Mouse (Mus musculus) forebrain, postnatal 0 days (tissue): Measurements from ENCODE around the gene Idh1. TPM values are rescaled to one million over a fixed set of nuclear protein-coding genes. Genes with fewer than 3 reads are reported as not detected.

Source experiments
- ATAC-seq: fragments of 200-750 bp; cut with Nextera tagmentation; 2 replicates; pipeline ENCODE4 v1.8.0; 2017; ENCODE audit warnings: mild to moderate bottlenecking, moderate library complexity
- DNase-seq: peaks from one replicate; pipeline ENCODE4 v3.0.0-alpha.2; 2015
- H3K27ac ChIP-seq: fragments of 300-500 bp; sonication (generic); 2 replicates; pipeline ENCODE4 v1.5.1; 2014; ENCODE audit warnings: low read depth, mild to moderate bottlenecking, antibody characterized with exemption, low read length, moderate library complexity, mixed read lengths
- H3K27me3 ChIP-seq: fragments of 300-500 bp; sonication (generic); 2 replicates; pipeline ENCODE4 v1.6.1; 2014; ENCODE audit warnings: mild to moderate bottlenecking, low read length, mixed read lengths; ENCODE audit not compliant: insufficient read depth
- H3K36me3 ChIP-seq: fragments of 300-500 bp; sonication (generic); 2 replicates; pipeline ENCODE4 v1.6.1; 2014; ENCODE audit warnings: mild to moderate bottlenecking, moderate library complexity; ENCODE audit not compliant: insufficient read depth
- H3K4me1 ChIP-seq: fragments of 300-500 bp; sonication (generic); 2 replicates; pipeline ENCODE4 v1.6.1; 2014; ENCODE audit warnings: antibody characterized with exemption; ENCODE audit not compliant: insufficient read depth
- H3K4me2 ChIP-seq: fragments of 300-500 bp; sonication (generic); 2 replicates; pipeline ENCODE4 v1.6.1; 2014; ENCODE audit warnings: low read depth, mild to moderate bottlenecking, moderate library complexity
- H3K4me3 ChIP-seq: fragments of 300-500 bp; sonication (generic); 2 replicates; pipeline ENCODE4 v1.5.1; 2014; ENCODE audit warnings: low read depth, low read length, mixed read lengths
- H3K9ac ChIP-seq: fragments of 300-500 bp; sonication (generic); 2 replicates; pipeline ENCODE4 v1.6.1; 2014; ENCODE audit warnings: mild to moderate bottlenecking
- H3K9me3 ChIP-seq: fragments of 300-500 bp; sonication (generic); 2 replicates; pipeline ENCODE4 v1.6.1; 2016; ENCODE audit warnings: low read length
- CTCF ChIP-seq: sonication (generic); IDR thresholded peaks from 2 replicates; pipeline ENCODE4 v1.5.1; 2016; ENCODE audit warnings: antibody characterized with exemption, control low read depth, low read depth
- WGBS: fragments of 180-500 bp; shearing (Covaris S2); extraction: QIAGEN DNeasy Blood & Tissue Kit; methylation state at CpG from one replicate; pipeline ENCODE4 v1.1.7; 2014; 5-methylcytosine and 5-hydroxymethylcytosine counted together
- polyA plus RNA-seq: library from polyadenylated mRNA; unstranded; fragments of >200 nt; fragmentation: Nextera tagmentation; extraction: Ambion mirVana; gene quantifications from 2 replicates; pipeline ENCODE4 v1.2.1, GENCODE M21; 2015
- total RNA-seq: library from RNA; depleted of rRNA; stranded (reverse); fragments of >200 nt; gene quantifications from 2 replicates; pipeline ENCODE4 v1.2.3, GENCODE M21; 2014

Idh1 gene
- total and polyA plus RNA-seq, 2 experiments from 2014 or later = 366 to 436 TPM

DNA sequence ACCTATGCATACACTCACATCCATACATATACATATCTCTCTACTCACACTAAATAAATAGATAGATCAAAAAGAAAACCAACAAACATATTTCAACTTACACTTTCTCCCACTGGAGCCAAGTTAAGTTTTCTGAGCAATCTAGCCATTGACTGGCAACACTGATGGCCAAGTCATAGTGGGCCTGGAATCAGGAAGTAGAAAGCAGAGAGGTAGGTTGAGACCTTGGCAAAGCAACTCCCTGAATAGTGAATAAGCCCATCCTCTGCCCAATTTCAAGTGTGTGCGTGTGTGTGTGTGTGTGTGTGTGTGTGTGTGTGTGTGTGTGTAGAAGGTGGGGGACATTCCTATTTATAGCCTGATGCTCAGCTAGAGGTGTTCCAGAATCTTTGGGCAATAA is 66.9 kb downstream of the Idh1 start, which contains the start of gene Gm28845:
TSS of gene Gm28845 (minus strand) at position 121 of the 400 bp plus-strand sequence.
- H3K9ac ChIP-seq = no peak within 1 kb of the TSS
- no peak for DNase-seq
- H3K27ac ChIP-seq = no peak within 1 kb of the TSS
- no peaks in the 10 kb centered on the region for H3K36me3 ChIP-seq
- WGBS = 91% methylated on average over 1 of the region's 1 CpGs
- no peak for ATAC-seq
- H3K4me3 ChIP-seq = no peak within 1 kb of the TSS
- no peak for TF ChIP-seq CTCF
- no peak within 1 kb of the TSS for H3K4me2 ChIP-seq
- no peaks in the 10 kb centered on the region for H3K9me3 ChIP-seq
- no peaks in the 10 kb centered on the region for H3K4me1 ChIP-seq
- no peaks in the 10 kb centered on the region for H3K27me3 ChIP-seq

GRCm38 (mm10) chr1:65118150-65118913 is 68.0 kb downstream of the Idh1 start:
- Histone ChIP-seq H3K9ac (no peak overlapping the region), H3K27ac (no peak overlapping the region), H3K4me2 (no peak overlapping the region), H3K27me3 (no peaks in the 10 kb centered on the region), H3K36me3 (no peaks in the 10 kb centered on the region), H3K4me1 (no peaks in the 10 kb centered on the region), H3K4me3 (no peak overlapping the region), H3K9me3 (no peaks in the 10 kb centered on the region)
- no peak for DNase-seq
- no peak for TF ChIP-seq CTCF
- 85% methylated on average over 8 of the region's 8 CpGs for WGBS
- no peak for ATAC-seq

GRCm38 (mm10) chr1:65113536-65114172 is 72.6 kb downstream of the Idh1 start:
- 89% methylated on average over 5 of the region's 5 CpGs for WGBS
- no peak overlapping the region for H3K4me3 ChIP-seq
- DNase-seq = no peak
- ATAC-seq = no peak
- no peaks in the 10 kb centered on the region for H3K9me3 ChIP-seq
- TF ChIP-seq CTCF = no peak
- no peak overlapping the region for H3K4me2 ChIP-seq
- no peak overlapping the region for H3K9ac ChIP-seq
- H3K27ac ChIP-seq = no peak overlapping the region
- no peaks in the 10 kb centered on the region for H3K4me1 ChIP-seq
- H3K36me3 ChIP-seq = no peaks in the 10 kb centered on the region
- no peaks in the 10 kb centered on the region for H3K27me3 ChIP-seq

DNA sequence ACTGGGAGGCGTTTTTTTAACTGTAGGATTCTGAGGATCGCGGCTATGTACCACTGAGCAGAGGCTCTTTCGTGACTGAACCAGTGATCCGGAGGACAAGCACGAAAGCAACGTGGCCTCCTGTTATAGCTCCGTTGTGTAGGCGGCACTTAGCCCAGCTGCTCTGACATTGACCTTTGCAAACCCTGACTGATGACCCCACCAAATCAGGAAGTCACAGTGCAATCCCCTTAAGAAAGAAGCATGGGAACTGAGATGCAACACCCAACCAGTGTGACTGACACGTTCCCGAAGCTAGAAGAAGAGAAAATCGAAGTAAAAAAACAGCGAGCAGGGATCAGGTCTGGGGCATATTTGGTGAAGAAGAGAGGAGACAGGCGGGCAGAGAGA is 73.5 kb downstream of the Idh1 start:
- H3K4me3 ChIP-seq = no peak overlapping the region
- H3K27ac ChIP-seq = no peak overlapping the region
- no peak overlapping the region for H3K9ac ChIP-seq
- ATAC-seq (no peak), DNase-seq (no peak)
- no peaks in the 10 kb centered on the region for H3K27me3 ChIP-seq
- H3K9me3 ChIP-seq = no peaks in the 10 kb centered on the region
- no peaks in the 10 kb centered on the region for H3K4me1 ChIP-seq
- no peaks in the 10 kb centered on the region for H3K36me3 ChIP-seq
- H3K4me2 ChIP-seq = no peak overlapping the region; the same call in 1 of the 2 replicates
- WGBS = 77% methylated on average over 14 of the region's 14 CpGs
- no peak for TF ChIP-seq CTCF

DNA sequence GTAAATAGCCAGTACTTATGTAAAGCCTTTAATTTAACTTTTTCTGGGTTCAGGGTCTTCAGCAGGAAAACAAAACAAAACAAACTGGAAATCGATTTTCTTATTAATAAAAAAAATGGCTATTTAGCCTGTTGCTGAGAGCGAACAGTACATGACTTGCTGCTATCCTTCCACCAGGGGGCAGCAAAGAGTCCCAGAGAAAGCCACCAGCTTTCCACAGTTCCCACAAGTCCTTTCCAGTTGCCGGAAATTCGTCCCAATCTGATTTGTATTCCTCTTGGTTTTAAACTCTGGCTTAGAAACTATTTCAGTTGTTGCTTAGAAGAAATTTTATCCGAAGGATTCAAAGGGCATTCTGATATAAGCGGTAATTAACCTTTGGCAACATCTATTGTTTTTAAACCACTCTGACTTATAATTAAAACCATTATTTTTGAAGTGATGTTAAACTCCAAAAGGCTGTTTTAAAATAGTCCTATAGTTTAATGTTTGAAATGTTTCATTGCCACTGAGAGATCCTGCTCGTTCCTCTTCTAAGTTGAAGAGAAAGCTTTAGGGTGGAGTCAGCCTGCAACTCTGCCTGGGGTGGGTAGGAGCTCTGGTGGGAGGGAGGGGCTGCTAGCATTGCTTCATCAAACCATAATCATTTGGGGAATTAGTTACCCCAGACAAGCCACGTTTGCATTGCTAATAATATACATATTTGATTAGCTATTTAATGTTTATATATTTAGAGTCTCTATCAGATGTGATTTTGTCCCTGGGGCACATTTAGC is 74.1 kb downstream of the Idh1 start:
- no peaks in the 10 kb centered on the region for H3K9me3 ChIP-seq
- no peaks in the 10 kb centered on the region for H3K4me1 ChIP-seq
- H3K9ac ChIP-seq = no peak overlapping the region
- no peaks in the 10 kb centered on the region for H3K36me3 ChIP-seq
- no peaks in the 10 kb centered on the region for H3K27me3 ChIP-seq
- no peak overlapping the region; the same call in 1 of the 2 replicates for H3K4me2 ChIP-seq
- no peak overlapping the region for H3K4me3 ChIP-seq
- H3K27ac ChIP-seq = no peak overlapping the region
- peak; percentile 90 for TF ChIP-seq CTCF
- ATAC-seq (peak; percentile 84), DNase-seq (peak; percentile 90)
- 11% methylated on average over 8 of the region's 8 CpGs for WGBS

- H3K4me3 ChIP-seq = no peak overlapping the region
- H3K9me3 ChIP-seq = no peaks in the 10 kb centered on the region
- H3K9ac ChIP-seq = no peak overlapping the region
- no peaks in the 10 kb centered on the region for H3K4me1 ChIP-seq
- H3K36me3 ChIP-seq = no peaks in the 10 kb centered on the region
- ATAC-seq = no peak
- H3K27me3 ChIP-seq = no peaks in the 10 kb centered on the region
- DNase-seq = no peak
- WGBS = 85% methylated on average over 25 of the region's 25 CpGs
- no peak overlapping the region for H3K27ac ChIP-seq
- no peak for TF ChIP-seq CTCF
- no peak overlapping the region for H3K4me2 ChIP-seq
Observed at GRCm38 (mm10) chr1:65109756-65110435, 76.4 kb downstream of the Idh1 start.
